ENCODE assay signal across 29 mouse cellular contexts in the genomic region with DNA sequence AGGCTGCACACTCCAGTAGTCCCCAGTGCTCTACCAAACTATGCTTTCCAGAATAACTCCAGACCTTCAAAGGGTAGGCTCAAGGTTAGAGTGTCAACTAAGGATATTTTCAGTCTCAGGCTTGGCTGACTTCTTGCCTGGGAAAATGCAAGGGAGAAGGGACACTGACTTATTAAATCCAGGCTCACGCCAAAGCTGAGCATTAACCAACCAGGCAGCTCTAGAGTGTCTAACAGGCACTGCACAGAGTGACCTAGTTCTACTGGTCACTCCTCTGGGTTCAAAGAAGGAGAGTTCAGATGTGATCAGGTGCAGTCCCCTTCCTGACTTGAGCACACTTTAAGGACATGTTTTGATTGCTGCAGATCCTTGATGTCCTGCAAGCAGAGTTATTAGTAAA. TPM values are rescaled to one million over a fixed set of nuclear protein-coding genes. Genes with fewer than 3 reads are reported as not detected.
DNase-seq lines count a peak whose midpoint lies in the region; ATAC-seq and TF ChIP-seq lines count a peak whose summit lies in the region.
"Had no signal": no experiment of that assay in that cellular context is flagged by ENCODE, and none has a peak within 500 bp of the region (broad histone marks: within the 10 kb centered on the region; RNA-seq: fewer than 3 reads in every experiment).

No protein-coding gene starts in this region.

- TF ChIP-seq EP300 in liver, postnatal 0 days (IDR thresholded peaks at IDR 0.05; ENCODE audit: low read depth): no peak

- 0 out of 2 replicates have a peak overlapping the region, but pooled peaks have one; percentile 3 for H3K27ac ChIP-seq in liver, postnatal 0 days (ENCODE audit: low read depth)
- H3K27ac ChIP-seq in liver, embryonic 12.5 days: no peak overlapping the region
- peak overlapping the region; percentile 50; the same call in 1 of the 2 replicates for H3K27ac ChIP-seq in kidney, postnatal 0 days
- no peak overlapping the region for H3K27ac ChIP-seq in thymus, adult 2 months (ENCODE audit: control insufficient read depth, insufficient read depth, low read length)
- H3K27ac ChIP-seq: gastrocnemius, adult 2 months; hindbrain, embryonic 12.5 days; hindbrain, postnatal 0 days; limb, embryonic 12.5 days; lung, embryonic 15.5 days; midbrain, embryonic 10.5 days; midbrain, embryonic 15.5 days; neural tube, embryonic 12.5 days had no signal

- peak; percentile 35 for DNase-seq in kidney, adult 18-20 months
- DNase-seq in kidney, postnatal 4 days: no peak
- no peak for DNase-seq in liver, postnatal 0 days
- DNase-seq in kidney, postnatal 0 days (ENCODE audit: low spot score): peak; percentile 12
- DNase-seq in thymus, adult 2 months: no peak
- no peak for DNase-seq in right cerebral cortex, postnatal 10 days (ENCODE audit: low spot score in 2 of 2)
- DNase-seq: adrenal gland, postnatal 25 days; cerebellum, adult 11-12 months; cerebellum, postnatal 14 days; gastrocnemius, adult 2 months; gastrocnemius, postnatal 36 days; heart, adult 18-20 months; heart, postnatal 36 days; right cerebral cortex, adult 18-20 months; right cerebral cortex, postnatal 4 days had no signal

- H3K9ac ChIP-seq in liver, postnatal 0 days (replicated peaks): no peak overlapping the region
- H3K9ac ChIP-seq in liver, embryonic 12.5 days: no peak overlapping the region
- H3K9ac ChIP-seq in kidney, postnatal 0 days (ENCODE audit: low read depth, low read length): no peak overlapping the region
- H3K9ac ChIP-seq: hindbrain, embryonic 12.5 days; limb, embryonic 12.5 days; liver, embryonic 15.5 days; lung, embryonic 15.5 days; midbrain, embryonic 15.5 days; neural tube, embryonic 12.5 days had no signal

- no peak overlapping the region for H3K4me3 ChIP-seq in liver, postnatal 0 days (ENCODE audit: low read depth, low read length)
- no peak overlapping the region for H3K4me3 ChIP-seq in liver, embryonic 12.5 days
- H3K4me3 ChIP-seq in kidney, postnatal 0 days (replicated peaks; ENCODE audit: low read depth, low read length): no peak overlapping the region
- no peak overlapping the region for H3K4me3 ChIP-seq in thymus, adult 2 months (ENCODE audit: control insufficient read depth, insufficient read depth, low read length)
- H3K4me3 ChIP-seq: erythroblast, embryonic 14.5 days; gastrocnemius, adult 2 months; hindbrain, embryonic 12.5 days; limb, embryonic 12.5 days; liver, embryonic 15.5 days; lung, embryonic 15.5 days; midbrain, embryonic 10.5 days; midbrain, embryonic 15.5 days; neural tube, embryonic 12.5 days had no signal

- no peaks in the 10 kb centered on the region for H3K36me3 ChIP-seq in liver, postnatal 0 days (replicated peaks; ENCODE audit: insufficient read depth, low read length)
- H3K36me3 ChIP-seq in liver, embryonic 12.5 days: no peaks in the 10 kb centered on the region
- H3K36me3 ChIP-seq in kidney, postnatal 0 days (ENCODE audit: insufficient read depth, low read length): no peaks in the 10 kb centered on the region
- H3K36me3 ChIP-seq in thymus, adult 2 months (ENCODE audit: control insufficient read depth, insufficient read depth, low read length): no peaks in the 10 kb centered on the region
- H3K36me3 ChIP-seq: hindbrain, embryonic 12.5 days; limb, embryonic 12.5 days; liver, embryonic 15.5 days; lung, embryonic 15.5 days; midbrain, embryonic 10.5 days; midbrain, embryonic 15.5 days; neural tube, embryonic 12.5 days had no signal

- WGBS in liver, postnatal 0 days (ENCODE audit: insufficient replicate concordance): 66% methylated on average over 1 of the region's 1 CpGs
- WGBS in liver, embryonic 12.5 days (ENCODE audit: insufficient replicate concordance): 61% methylated on average over 1 of the region's 1 CpGs
- WGBS in kidney, postnatal 0 days: 50% methylated on average over 1 of the region's 1 CpGs
- 100% methylated on average over 1 of the region's 1 CpGs for WGBS in thymus, adult 2 months

- TF ChIP-seq POLR2A in thymus, adult 2 months (IDR thresholded peaks at IDR 0.05; ENCODE audit: control insufficient read depth, extremely low read depth, insufficient read depth, low read length, poor library complexity): no peak

- H3K4me2 ChIP-seq in liver, postnatal 0 days (ENCODE audit: low read depth, low read length): no peak overlapping the region
- H3K4me2 ChIP-seq in liver, embryonic 12.5 days: no peak overlapping the region
- no peak overlapping the region for H3K4me2 ChIP-seq in kidney, postnatal 0 days (ENCODE audit: low read length)
- H3K4me2 ChIP-seq: heart, embryonic 11.5 days; hindbrain, embryonic 12.5 days; limb, embryonic 12.5 days; liver, embryonic 15.5 days; lung, embryonic 15.5 days; midbrain, embryonic 15.5 days; neural tube, embryonic 12.5 days had no signal

- H3K27me3 ChIP-seq in liver, postnatal 0 days (ENCODE audit: insufficient read depth, low read length): no peaks in the 10 kb centered on the region
- no peaks in the 10 kb centered on the region; the same call in 1 of the 2 replicates for H3K27me3 ChIP-seq in liver, embryonic 12.5 days (replicated peaks)
- H3K27me3 ChIP-seq in kidney, postnatal 0 days (ENCODE audit: insufficient read depth, low read length): no peaks in the 10 kb centered on the region
- no peaks in the 10 kb centered on the region for H3K27me3 ChIP-seq in thymus, adult 2 months (ENCODE audit: control insufficient read depth, insufficient read depth, low read length)
- H3K27me3 ChIP-seq: hindbrain, embryonic 12.5 days; limb, embryonic 12.5 days; liver, embryonic 15.5 days; lung, embryonic 15.5 days; midbrain, embryonic 15.5 days; neural tube, embryonic 12.5 days had no signal

- H3K9me3 ChIP-seq in liver, postnatal 0 days (ENCODE audit: low read length): no peaks in the 10 kb centered on the region
- H3K9me3 ChIP-seq in liver, embryonic 12.5 days (replicated peaks): no peaks in the 10 kb centered on the region
- no peaks in the 10 kb centered on the region for H3K9me3 ChIP-seq in kidney, postnatal 0 days (replicated peaks; ENCODE audit: low read length)
- H3K9me3 ChIP-seq: hindbrain, embryonic 12.5 days; limb, embryonic 12.5 days; liver, embryonic 15.5 days; lung, embryonic 15.5 days; midbrain, embryonic 10.5 days; midbrain, embryonic 15.5 days; neural tube, embryonic 12.5 days had no signal

- TF ChIP-seq CTCF in liver, postnatal 0 days (IDR thresholded peaks at IDR 0.05; ENCODE audit: low read depth): no peak
- TF ChIP-seq CTCF in kidney, postnatal 0 days (IDR thresholded peaks at IDR 0.05; ENCODE audit: low read depth): no peak
- no peak for TF ChIP-seq CTCF in thymus, adult 2 months (IDR thresholded peaks at IDR 0.05; ENCODE audit: borderline replicate concordance, control insufficient read depth, extremely low read depth, insufficient read depth, low read length, poor library complexity)

- no peak for ATAC-seq in liver, postnatal 0 days
- ATAC-seq in liver, embryonic 12.5 days: no peak
- peak; percentile 66; the same call in 1 of the 2 replicates for ATAC-seq in kidney, postnatal 0 days (replicated peaks; ENCODE audit: low FRiP score, low read depth)
- ATAC-seq: forebrain, embryonic 16.5 days; hindbrain, postnatal 0 days; intestine, postnatal 0 days; midbrain, embryonic 15.5 days had no signal

- peaks cover 15% of the 10 kb centered on the region for H3K4me1 ChIP-seq in liver, postnatal 0 days (ENCODE audit: insufficient read depth)
- H3K4me1 ChIP-seq in liver, embryonic 12.5 days: peaks cover 26% of the 10 kb centered on the region
- no peaks in the 10 kb centered on the region for H3K4me1 ChIP-seq in kidney, postnatal 0 days (replicated peaks; ENCODE audit: insufficient read depth, low read length)
- H3K4me1 ChIP-seq in thymus, adult 2 months (replicated peaks; ENCODE audit: control insufficient read depth, insufficient read depth, low read length): no peaks in the 10 kb centered on the region
- H3K4me1 ChIP-seq: hindbrain, embryonic 12.5 days; limb, embryonic 12.5 days; lung, embryonic 15.5 days; midbrain, embryonic 10.5 days; midbrain, embryonic 15.5 days; neural tube, embryonic 12.5 days had no signal

RNA-seq across cellular contexts. Expression of gene 9430015G10Rik, which starts 17.0 kb away (rescaled TPM):
- 3.1 and 3.9 TPM in 2 replicates for polyA plus RNA-seq in liver, postnatal 0 days (2015; fragmentation: Nextera tagmentation; extraction: Ambion mirVana)
- 19.6 and 20.3 TPM in 2 replicates for polyA plus RNA-seq in liver, embryonic 12.5 days (2016; fragmentation: Nextera tagmentation; extraction: Ambion mirVana)
- 11.8 and 15.3 TPM in 2 replicates for polyA plus RNA-seq in kidney, postnatal 0 days (2015; fragmentation: Nextera tagmentation; extraction: Ambion mirVana)
- 89.1 and 93.3 TPM in 2 replicates for polyA plus RNA-seq in thymus, adult 2 months (2012; rRNA removed)

RNA-seq across cellular contexts. Expression of gene Ttll10, which starts 33.6 kb away (rescaled TPM):
- 0.15 and 0.31 TPM in 2 replicates for polyA plus RNA-seq in liver, postnatal 0 days (2015; fragmentation: Nextera tagmentation; extraction: Ambion mirVana)
- 0.07 and 0.15 TPM in 2 replicates for polyA plus RNA-seq in liver, embryonic 12.5 days (2016; fragmentation: Nextera tagmentation; extraction: Ambion mirVana)
- polyA plus RNA-seq in kidney, postnatal 0 days (2015; fragmentation: Nextera tagmentation; extraction: Ambion mirVana): 5.6 and 6.0 TPM in 2 replicates
- 2.4 and 3.5 TPM in 2 replicates for polyA plus RNA-seq in thymus, adult 2 months (2012; rRNA removed)
- polyA plus RNA-seq: erythroblast, embryonic 14.5 days; forebrain, embryonic 16.5 days; midbrain, embryonic 15.5 days; spleen, adult 2 months had no signal

RNA-seq across cellular contexts. Expression of gene Rnf223, which starts 37.5 kb away (rescaled TPM):
- 0.06 and 0.07 TPM in 2 replicates for polyA plus RNA-seq in liver, postnatal 0 days (2015; fragmentation: Nextera tagmentation; extraction: Ambion mirVana)
- 0.06 and 0.19 TPM in 2 replicates for polyA plus RNA-seq in liver, embryonic 12.5 days (2016; fragmentation: Nextera tagmentation; extraction: Ambion mirVana)
- polyA plus RNA-seq in kidney, postnatal 0 days (2015; fragmentation: Nextera tagmentation; extraction: Ambion mirVana): 0.17 and 0.27 TPM in 2 replicates
- 2.9 and 3.5 TPM in 2 replicates for polyA plus RNA-seq in thymus, adult 2 months (2012; rRNA removed)
- polyA plus RNA-seq: heart, embryonic 11.5 days; intestine, postnatal 0 days had no signal

Comparison
In these comparisons a context has a peak if more than half of its experiments do, and no peak if none do; other contexts are left out.
1. DNase-seq: peak in kidney, adult 18-20 months (single experiment) and kidney, postnatal 0 days (single experiment); none in kidney, postnatal 4 days (0 of 2), liver, postnatal 0 days (single experiment), thymus, adult 2 months (single experiment) and right cerebral cortex, postnatal 10 days (0 of 2).
2. H3K27ac ChIP-seq: peak in liver, postnatal 0 days (single experiment) and kidney, postnatal 0 days (single experiment); none in liver, embryonic 12.5 days (single experiment) and thymus, adult 2 months (single experiment).